Mouse (Mus musculus) large intestine, adult 2 months (tissue): Measurements from ENCODE around the gene Lbh. TPM values are rescaled to one million over a fixed set of nuclear protein-coding genes. Genes with fewer than 3 reads are reported as not detected.

Experiments
- DNase-seq: peaks from one replicate; pipeline ENCODE4 v3.0.0-alpha.2; 2012; ENCODE audit warnings: low read depth, low spot score
- WGBS: fragments of 180-500 bp; shearing (Covaris S2); methylation state at CpG from one replicate; pipeline ENCODE4 v1.1.7; 2018; 5-methylcytosine and 5-hydroxymethylcytosine counted together
- polyA plus RNA-seq: library from polyadenylated mRNA; depleted of rRNA; stranded (reverse); fragments of >200 nt; gene quantifications from 2 replicates; pipeline ENCODE4 v1.2.3, GENCODE M21; 2012; rRNA removed

Lbh gene
- polyA plus RNA-seq, 1 experiment = 59.1 TPM

DNA sequence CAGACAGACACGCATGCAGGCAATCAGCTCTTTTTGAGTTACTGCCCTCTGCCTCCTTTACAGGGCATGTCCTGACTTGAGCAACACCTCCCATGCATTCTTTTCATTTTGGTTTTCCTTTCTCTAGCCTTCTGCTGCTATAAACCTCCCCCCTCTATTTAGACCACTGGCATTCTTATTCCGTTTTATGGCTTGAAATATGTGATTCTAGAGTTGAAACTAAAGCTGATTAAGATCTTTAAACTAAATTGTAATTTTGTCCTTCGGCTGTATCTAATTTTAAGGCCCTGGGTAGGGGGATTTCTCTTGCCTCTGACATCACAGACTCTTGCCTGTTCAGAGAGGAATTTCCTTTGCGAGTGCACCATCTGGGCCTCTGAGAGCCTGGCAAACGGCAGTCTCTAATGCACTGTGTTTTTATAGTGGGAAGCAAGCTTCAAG, 48.0 kb downstream of the Lbh start:
- 67% methylated on average over 5 of the region's 5 CpGs for WGBS
- no peak for DNase-seq

DNA sequence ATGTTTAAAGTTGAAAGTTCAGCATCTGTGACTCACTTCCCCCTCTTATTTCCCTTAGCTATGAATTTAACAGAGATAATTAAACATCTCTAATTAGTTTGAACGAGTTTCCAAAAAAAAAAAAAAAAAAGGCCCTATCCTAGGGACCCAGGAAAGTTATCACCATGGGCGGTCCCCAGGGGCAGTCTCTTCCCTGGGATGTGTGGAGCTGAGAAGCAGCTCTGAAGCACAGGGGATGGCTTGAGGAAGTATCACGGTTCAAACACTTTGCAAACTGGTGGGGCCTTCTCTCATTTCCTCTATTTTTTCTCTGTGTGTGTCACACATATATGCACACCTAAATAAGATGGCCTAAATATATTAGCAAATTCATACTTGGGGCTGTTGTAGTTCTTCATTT, 48.8 kb downstream of the Lbh start:
- 51% methylated on average over 3 of the region's 3 CpGs for WGBS
- no peak for DNase-seq

DNA sequence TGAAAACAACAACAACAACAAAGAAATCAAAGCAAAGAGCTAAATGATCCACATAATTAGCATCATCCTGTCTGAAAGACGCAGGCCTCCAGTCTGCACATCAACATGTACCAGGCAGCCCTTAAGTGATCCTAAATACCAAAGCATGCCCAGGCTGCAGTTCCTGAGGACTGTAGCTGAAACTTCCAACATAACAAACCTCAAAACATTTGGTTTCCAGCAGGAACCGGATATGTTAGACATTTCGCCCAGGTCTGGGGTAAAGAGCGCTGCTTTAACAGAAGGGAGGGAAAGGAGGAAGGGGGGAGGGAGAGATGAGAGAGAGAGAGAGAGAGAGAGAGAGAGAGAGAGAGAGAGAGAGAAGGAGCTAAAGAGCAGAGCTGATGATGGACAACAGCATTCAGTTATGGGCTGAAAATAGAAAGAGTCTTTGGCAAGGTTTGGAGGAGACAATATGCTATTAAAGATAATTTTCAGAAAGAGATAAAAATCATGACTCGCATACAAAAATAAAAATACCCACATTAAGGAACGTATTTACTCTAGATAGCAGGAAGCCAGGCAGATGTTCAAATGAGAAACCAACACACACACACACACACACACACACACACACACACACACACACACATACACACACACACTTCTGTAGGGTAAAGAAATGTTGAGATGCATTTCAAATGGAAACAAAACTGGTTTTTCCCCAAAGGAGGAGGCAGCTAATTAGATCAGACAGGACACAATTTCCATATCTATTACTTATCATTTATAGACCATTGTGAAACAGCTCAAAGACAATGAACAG, 49.5 kb downstream of the Lbh start:
- WGBS = 61% methylated on average over 6 of the region's 6 CpGs
- no peak for DNase-seq

DNA sequence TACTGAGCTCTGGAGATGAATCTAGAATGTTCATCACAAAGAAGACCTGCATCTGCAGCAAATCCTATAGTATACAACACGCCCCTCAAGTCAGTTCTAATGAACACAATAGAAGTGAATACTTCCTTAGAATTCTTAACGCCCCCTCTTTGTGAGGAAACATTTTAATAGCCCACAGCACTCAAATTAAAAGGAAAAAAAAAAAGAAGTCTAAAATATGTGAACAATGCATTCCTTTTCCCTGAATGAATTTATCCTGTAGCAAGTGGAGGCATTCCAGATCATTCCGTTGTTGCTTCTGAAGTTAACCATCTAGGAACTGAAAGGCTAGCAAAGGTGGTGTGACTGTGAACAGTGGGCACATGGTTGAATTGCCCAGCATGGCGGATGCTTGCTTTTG, 50.6 kb downstream of the Lbh start:
- DNase-seq = no peak
- WGBS = 69% methylated on average over 4 of the region's 4 CpGs

DNA sequence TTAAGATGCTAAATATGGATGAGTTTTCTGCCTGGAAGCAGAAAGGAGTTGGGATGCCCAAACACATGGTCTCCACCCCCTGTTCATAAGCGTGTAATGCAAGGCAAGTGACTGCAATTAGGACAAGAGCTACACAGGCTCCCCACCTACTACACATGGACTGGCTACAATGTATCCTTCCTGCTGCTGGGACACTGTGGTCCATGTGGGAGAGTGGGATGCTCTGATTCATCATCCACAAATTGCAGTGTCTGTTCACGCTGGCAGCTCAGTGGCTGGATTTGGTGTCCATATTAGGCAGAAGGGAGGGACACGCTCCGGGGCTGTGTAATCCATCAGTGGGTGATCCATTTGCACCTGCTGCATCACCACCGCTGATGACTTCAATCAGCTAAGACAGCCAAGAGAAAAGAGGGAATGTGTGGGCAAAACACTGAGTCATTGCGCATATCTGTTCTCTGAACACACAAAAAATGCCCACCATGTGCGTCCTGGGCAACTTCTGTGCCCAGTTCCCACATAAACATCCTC, 52.6 kb downstream of the Lbh start:
- 78% methylated on average over 7 of the region's 7 CpGs for WGBS
- no peak for DNase-seq

DNA sequence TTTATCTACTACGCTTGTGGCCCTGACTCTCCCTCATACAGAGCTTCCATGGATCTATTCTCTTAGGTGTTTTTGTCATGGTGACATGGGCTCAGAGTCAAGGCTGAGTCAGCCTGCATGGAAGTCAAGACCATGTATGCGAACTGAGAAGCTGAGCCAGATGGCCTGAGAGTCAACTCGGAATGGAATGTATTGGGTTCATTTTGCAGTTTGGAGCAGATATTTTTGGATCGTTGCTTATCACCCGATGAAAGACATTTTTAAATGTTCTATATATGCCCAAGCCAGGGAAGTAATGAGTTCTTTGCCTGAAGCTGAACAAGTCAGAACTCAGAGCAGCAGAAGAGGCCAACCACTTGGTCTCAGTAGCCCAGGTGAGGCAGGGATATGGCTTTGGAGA, 54.9 kb downstream of the Lbh start:
- no peak for DNase-seq
- WGBS = 81% methylated on average over 5 of the region's 5 CpGs

DNA sequence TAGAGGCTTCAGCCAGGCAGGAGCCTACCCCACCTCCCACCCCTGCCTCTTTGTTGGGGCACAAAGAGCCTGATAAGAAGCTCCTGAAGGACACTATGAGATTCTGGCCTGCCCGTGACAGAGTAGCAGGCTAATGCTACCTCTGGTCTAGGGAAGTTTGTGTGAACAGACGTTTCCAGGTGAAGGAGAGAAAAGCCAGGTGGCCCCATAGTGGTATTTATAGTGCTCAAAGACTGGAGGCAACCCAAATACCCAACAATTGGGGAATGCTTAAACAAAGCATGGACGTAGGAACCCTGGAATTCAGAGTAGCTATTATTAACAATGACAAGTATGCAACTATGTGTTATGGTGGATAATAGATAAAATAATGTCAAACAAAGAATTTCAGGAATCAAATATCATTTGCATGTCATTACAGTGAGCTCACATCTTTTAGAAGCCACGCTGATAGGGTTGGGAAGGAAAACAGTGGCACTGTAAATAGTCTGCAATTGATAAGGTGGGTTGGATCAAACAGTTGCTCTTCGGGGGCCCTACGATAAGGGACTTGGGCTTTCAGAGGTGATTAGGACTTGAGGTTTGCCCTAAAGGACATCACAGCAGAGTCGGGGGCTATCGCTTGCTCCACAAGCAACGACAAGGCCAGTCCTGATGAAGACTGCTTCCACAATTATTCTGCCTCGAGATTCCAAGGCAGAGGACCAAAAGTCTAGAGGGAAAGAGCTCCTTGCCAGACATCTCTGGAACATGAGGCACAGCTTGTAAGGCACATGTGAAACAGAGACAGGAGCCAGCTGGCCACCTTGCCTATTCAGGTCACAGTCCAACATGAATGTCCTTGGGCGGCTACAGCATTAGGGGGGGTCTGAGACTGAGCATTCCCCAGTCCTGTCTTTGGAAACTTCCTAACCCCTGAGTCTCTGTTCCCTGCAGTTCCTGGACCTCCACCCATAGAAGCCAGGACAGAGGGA, 58.4 kb downstream of the Lbh start:
- 70% methylated on average over 11 of the region's 11 CpGs for WGBS
- no peak for DNase-seq

DNA sequence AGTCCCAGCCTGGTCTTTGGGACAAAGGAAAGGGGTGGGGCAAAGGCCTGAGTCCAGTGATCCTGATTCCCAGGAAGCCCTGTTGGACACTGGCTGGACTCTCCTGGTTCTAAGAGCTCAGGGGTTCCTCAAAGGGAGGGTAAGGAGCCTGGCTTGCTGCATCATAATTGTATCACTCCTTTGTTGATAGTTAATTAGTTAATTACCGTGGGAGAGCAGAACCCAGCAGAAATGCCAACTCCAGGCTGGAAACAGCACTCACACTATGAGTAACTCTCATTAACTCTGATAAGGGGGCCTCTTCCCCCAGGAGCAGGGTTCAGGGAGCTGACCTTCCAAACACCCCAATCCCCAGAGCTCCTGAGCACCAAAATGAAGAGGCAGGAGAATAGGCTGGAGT, 59.5 kb downstream of the Lbh start:
- 91% methylated on average over 1 of the region's 1 CpGs for WGBS
- DNase-seq = no peak

DNA sequence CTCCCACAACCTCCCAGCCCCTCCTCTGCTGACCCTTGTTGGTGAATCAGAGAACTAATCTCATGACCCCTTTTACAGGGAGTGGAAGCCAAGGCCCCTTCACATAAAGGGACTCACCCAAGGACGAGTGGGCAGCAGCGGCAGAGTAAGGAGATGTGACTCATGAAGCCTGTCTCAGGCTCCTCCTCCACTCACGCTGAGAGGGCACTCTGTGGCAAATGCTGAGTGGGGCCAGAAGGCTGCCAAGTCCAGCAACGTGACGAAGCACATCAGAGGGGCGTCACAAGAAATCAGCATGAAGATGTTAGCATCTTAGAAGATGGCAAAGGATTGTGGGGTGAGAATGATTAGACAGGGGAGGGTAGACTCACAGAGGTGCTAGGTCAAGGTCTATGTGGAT, 64.1 kb downstream of the Lbh start:
- no peak for DNase-seq
- WGBS = 79% methylated on average over 6 of the region's 6 CpGs

DNA sequence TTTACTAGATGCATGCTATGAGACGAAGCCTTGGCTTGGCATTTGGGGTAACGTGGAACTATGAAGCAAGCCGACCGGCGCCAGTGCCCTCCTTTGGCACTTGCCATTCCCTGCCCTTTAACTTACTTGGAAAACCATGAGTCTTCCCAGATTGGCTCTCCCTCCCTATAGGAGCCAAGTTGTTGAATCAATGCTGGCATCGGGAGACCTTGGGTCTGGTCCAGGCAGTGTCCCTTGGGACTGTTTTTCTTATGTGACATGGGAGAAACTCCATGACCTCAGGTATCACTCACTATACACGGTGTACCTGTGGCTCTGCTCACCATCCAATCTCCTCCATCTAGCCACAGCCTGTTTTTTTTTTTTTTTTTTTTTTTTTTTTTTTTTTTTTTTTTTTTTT, 65.4 kb downstream of the Lbh start:
- DNase-seq = no peak
- WGBS = 91% methylated on average over 7 of the region's 7 CpGs

DNA sequence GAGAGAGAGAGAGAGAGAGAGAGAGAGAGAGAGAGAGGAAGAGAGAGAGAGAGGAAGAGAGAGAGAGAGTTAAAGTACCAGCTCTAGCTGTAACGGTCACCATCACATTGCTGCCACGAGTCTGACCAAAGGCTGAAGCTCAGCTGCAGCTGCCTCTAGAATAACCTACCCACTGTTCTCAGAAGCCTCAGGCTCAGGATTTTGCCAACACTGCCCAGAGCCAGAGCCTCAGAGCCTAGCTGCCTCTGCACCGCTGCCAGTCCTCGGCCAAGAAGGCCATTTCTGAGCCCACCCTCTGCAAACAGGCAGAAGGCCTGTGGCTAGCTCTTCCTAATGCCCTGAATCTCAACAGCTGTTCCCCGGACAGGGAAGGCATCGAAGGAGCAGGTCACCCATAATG, 70.9 kb downstream of the Lbh start:
- no peak for DNase-seq
- WGBS = 81% methylated on average over 6 of the region's 6 CpGs

Other genes starting within 250 kb of the Lbh start
- gene Ypel5, start 81.9 kb upstream of the Lbh start, polyA plus RNA-seq = 14.2 and 16.7 TPM in 2 replicates
- 10.8 and 25.3 TPM in 2 replicates for gene Lclat1, start 189.7 kb downstream of the Lbh start, polyA plus RNA-seq